Mouse (Mus musculus): ENCODE data around the gene Slc24a4. TPM values are rescaled to one million over a fixed set of nuclear protein-coding genes. Genes with fewer than 3 reads are reported as not detected.

Slc24a4 gene
- not detected for polyA plus RNA-seq (2014; fragmentation: Illumina TruSeq; extraction: RNeasy Lipid Tissue Mini Kit (QIAGEN cat#74804); ENCODE audit: low replicate concordance)

GRCm38 (mm10) chr12:102128081-102128790 lies at the start of gene Slc24a4:
TSS of gene Slc24a4 (plus strand) at chr12:102128733.

GRCm38 (mm10) chr12:102282763-102283482 lies 154.4 kb downstream of the Slc24a4 start, which contains the start of gene Rin3:
TSS of gene Rin3 (plus strand) at chr12:102283048.

Other genes with a start within 250 kb of the Slc24a4 start
- gene Trip11, start 215.5 kb upstream of the Slc24a4 start, polyA plus RNA-seq (2014; fragmentation: Illumina TruSeq; extraction: RNeasy Lipid Tissue Mini Kit (QIAGEN cat#74804); ENCODE audit: low replicate concordance): 44.2 TPM
- 32.0 TPM for gene Atxn3, start 170.5 kb upstream of the Slc24a4 start, polyA plus RNA-seq (2014; fragmentation: Illumina TruSeq; extraction: RNeasy Lipid Tissue Mini Kit (QIAGEN cat#74804); ENCODE audit: low replicate concordance)
- gene Cpsf2, start 152.7 kb upstream of the Slc24a4 start, polyA plus RNA-seq (2014; fragmentation: Illumina TruSeq; extraction: RNeasy Lipid Tissue Mini Kit (QIAGEN cat#74804); ENCODE audit: low replicate concordance): 21.5 TPM
- 0.19 TPM for gene Rin3, start 154.3 kb downstream of the Slc24a4 start, polyA plus RNA-seq (2014; fragmentation: Illumina TruSeq; extraction: RNeasy Lipid Tissue Mini Kit (QIAGEN cat#74804); ENCODE audit: low replicate concordance)

All from small intestine, adult 10 weeks (tissue).